Mouse (Mus musculus) yolk sac, embryonic 10.5 days (tissue): ENCODE results near the gene Trdn.

Experiments
- DNase-seq: peaks from one replicate; pipeline ENCODE4 v3.0.0-alpha.2; 2017; ENCODE audit warnings: low spot score

The Trdn gene

DNA sequence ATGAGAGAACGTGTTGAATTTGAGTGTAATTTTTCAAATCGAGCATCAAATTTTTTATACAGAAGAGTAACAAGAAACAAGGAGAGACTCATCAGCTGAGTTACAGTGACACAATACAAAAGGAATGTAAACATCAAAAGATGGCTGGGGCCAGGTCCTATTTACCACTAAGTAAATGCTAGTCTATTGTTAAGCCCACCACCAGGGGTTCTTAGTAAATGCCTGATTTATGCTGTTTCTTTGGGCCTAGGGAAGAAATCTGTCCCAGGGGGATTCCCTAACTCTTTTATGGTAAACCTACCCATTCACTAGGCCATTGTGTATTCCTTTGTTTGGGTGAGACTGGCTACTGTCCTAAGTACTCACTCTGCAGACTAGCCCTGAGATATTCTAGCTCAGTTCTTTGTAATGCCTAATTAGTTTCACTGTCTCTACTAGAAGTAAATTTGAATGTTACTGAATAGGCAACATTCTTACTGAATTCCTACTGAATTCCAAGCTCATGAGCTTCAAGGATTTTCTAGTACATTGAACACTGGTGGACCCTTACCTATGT lies 295.2 kb downstream of the Trdn start:
- DNase-seq = no peak
